Mouse (Mus musculus): ENCODE data around the gene Tmem150a.
A peak's percentile ranks its signal among the peaks of the same experiment; 100 is the strongest.

Gene Tmem150a

DNA sequence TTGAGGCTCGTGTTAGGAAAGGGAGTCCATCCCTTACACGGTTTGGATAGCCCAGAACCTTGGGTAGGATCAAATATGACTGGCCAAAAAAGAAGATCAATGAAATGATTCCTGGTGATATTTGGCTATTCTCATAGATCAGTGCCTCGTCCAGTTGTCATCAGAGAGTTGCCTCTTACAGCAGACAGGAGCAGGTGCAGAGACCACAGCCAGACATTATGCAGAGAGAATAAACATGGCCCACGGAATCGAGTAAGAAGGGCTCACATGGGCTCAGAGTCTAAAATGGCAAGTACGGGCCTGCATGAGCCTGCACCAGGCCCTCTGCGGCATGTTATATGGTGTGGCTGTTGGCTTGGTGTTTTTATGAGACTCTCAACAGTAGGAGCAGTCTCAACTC is 50.1 kb downstream of the Tmem150a start:
- peak; percentile 40 for DNase-seq (ENCODE audit: low spot score)

DNA sequence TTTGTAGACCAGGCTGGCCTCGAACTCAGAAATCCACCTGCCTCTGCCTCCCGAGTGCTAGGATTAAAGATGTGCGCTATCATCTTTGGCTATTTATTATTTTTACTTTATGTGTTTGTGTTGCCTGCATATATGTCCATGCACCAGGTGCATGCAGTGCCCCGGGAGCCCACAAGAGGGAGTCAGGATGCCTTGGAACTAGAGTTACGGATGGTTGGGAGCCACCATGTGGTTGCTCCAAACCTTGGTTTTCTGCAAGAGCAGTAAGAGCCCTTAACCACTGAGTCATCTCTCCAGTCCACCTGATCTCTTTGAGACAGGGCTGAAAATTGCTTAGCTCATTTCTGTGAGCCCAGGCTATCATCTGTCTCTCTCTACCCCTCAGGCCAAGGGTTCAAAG is 51.9 kb downstream of the Tmem150a start:
- DNase-seq (ENCODE audit: low spot score), result peak; percentile 89

All from urinary bladder, postnatal 14 days (tissue).